Mouse (Mus musculus) layer of hippocampus, postnatal 36 days (tissue): Measurements from ENCODE around the gene Tirap. TPM values are rescaled to one million over a fixed set of nuclear protein-coding genes. Genes with fewer than 3 reads are reported as not detected.
"Not testable (repeated sequence)": the region's sequence is repeated elsewhere in the genome, so short reads cannot be mapped to it uniquely, and the experiment has no call there.

Source experiments
- DNase-seq, 2 experiments: peaks; one replicate each; pipeline ENCODE4 v3.0.0; 2022
- total RNA-seq, 2 experiments: library from RNA; stranded (reverse); gene quantifications; 2 replicates each; pipeline ENCODE4 v1.2.3; 2021

Gene Tirap
- total RNA-seq, 2 experiments from 2014 or later, result 1.5 to 2.4 TPM

- DNase-seq, result peak; percentile 40 to 49
Observed at GRCm38 (mm10) chr9:35188700-35189099, 11.4 kb downstream of the Tirap start.

- no peak for DNase-seq
Observed at GRCm38 (mm10) chr9:35187351-35187903, 12.7 kb downstream of the Tirap start.

DNA sequence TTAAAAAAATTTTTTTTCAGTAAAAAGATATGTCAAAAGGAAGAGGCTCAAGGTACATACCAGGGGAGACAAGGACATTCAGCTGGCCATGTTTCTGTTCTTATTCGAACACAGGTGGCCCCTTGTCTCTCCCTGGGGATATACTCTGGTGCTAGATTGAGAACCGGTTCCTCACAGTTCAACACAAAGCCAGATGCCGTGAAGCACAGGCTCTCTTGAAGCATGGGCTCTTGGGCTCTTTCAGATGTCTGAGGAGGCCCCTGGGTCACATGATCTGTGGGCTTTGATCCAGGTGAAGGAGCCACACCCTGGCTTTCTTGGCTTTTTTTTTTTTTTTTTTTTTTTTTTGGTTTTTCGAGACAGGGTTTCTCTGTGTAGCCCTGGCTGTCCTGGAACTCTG is 13.7 kb downstream of the Tirap start:
- DNase-seq, result no peak

- DNase-seq, result no peak
Observed at GRCm38 (mm10) chr9:35183359-35183758, 16.7 kb downstream of the Tirap start.

DNA sequence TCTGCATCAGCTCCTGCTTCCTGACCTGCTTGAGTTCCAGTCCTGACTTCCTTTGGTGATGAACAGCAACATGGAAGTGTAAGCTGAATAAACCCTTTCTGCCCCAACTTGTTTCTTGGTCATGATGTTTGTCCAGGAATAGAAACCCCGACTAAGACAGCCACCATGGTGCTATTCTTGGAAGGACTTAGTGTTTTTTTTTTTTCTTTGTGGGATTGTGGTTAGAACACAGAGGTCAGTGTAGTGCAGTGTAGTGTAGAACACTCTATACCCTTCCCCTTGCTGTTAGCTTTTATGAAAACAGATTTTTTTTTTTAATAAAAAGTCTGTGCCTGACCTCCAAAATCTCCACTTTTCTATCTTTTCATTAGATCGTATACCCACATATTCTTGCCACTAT is 17.3 kb downstream of the Tirap start:
- DNase-seq, result no peak

GRCm38 (mm10) chr9:35176124-35176659 is 23.9 kb downstream of the Tirap start:
- DNase-seq, result no peak

GRCm38 (mm10) chr9:35175251-35176123 is 24.6 kb downstream of the Tirap start, which contains the start of gene Dcps:
Dcps (minus strand) TSS chr9:35176061.
- DNase-seq, result peak; percentile 96 to 97

DNA sequence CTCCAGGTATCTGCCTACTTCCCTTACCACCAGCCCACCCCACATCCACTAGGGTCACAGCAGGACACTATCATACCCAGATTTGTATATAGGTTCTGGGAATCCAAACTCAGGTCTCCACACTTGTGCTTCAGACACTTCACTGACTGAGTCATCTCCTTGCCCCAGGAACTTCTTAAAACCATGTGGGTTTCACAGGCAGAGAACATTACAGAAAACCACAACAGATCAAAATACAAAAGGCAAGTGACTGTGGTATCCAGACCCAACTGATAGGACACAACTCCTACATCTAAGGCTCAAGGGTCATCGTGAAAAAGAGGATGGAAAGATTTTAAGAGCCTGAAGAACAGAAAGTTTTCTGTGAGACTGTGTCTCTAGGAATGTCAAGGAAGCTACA is 26.8 kb downstream of the Tirap start:
- DNase-seq, result no peak

- no peak for DNase-seq
Observed at GRCm38 (mm10) chr9:35170071-35170470, 30.0 kb downstream of the Tirap start.

- DNase-seq, result no peak
Observed at GRCm38 (mm10) chr9:35166798-35167635, 33.1 kb downstream of the Tirap start.

- no peak for DNase-seq
Observed at GRCm38 (mm10) chr9:35166144-35166797, 33.8 kb downstream of the Tirap start.

- DNase-seq, result no peak
Observed at GRCm38 (mm10) chr9:35164142-35164874, 35.8 kb downstream of the Tirap start.

- no peak for DNase-seq
Observed at GRCm38 (mm10) chr9:35163011-35163690, 36.9 kb downstream of the Tirap start.

GRCm38 (mm10) chr9:35161721-35162120 is 38.4 kb downstream of the Tirap start:
- DNase-seq, result no peak

GRCm38 (mm10) chr9:35160662-35161061 is 39.4 kb downstream of the Tirap start:
- DNase-seq, result no peak

DNA sequence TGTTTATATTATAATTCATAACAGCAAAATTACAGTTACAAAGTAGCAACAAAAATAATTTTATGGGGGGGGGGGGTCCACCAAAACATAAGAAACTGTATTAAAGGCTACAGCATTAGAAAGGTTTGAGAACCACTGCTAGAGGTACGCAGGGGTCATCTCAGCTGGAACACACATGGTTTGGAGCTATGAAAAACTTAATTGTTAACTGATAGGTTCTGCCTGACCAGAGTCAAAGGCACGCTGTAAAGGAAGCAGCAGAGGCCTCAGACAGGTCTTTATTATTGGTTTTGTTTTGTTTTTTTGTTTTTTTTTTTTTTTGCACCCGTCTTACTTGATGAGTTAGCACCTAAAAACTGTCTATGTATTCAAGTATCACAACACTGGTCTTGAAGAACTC is 41.6 kb downstream of the Tirap start:
- DNase-seq, result no peak

- no peak for DNase-seq
Observed at GRCm38 (mm10) chr9:35156862-35157261, 43.2 kb downstream of the Tirap start.

- no peak for DNase-seq
Observed at GRCm38 (mm10) chr9:35156002-35156710, 43.9 kb downstream of the Tirap start.

DNA sequence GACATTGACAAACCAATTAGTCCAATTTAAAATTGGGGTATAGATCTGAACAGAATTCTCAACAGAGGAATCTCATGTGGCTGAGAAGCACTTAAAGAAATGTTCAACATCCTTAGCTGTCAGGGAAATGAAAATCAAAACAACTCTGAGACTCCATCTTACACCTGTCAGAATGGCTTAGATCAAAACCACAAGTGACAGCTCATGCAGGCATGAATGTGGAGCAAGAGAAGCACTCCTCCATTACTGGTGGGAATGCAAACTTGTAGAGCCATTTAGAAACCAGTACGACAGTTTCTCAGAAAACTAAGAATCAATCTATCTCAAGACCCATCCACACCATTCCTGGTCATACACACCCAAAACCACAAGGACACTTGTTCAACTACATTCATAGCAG is 47.2 kb downstream of the Tirap start:
- DNase-seq, result no peak

DNA sequence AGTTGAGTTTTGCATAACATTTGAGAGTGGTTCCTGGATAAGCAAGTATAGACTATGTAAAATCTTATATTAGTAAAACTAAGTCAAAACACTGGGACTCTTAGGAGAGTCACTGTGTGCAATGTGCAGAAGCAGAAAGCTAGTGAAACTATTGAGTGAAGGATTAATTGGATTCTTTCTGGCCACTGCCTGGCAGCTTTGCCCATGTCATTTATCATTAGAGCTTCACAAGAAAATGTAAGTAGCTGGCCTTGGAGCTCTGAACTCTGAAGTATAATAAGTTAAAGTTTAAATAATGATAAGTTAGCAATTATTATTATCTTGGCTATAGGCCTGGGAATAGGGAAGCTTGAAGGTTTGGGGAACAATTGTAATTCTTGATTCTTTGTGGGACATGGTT is 51.3 kb downstream of the Tirap start:
- not testable (repeated sequence) for DNase-seq
